Mouse (Mus musculus): Measurements from ENCODE around the gene Arl5a. TPM values are rescaled to one million over a fixed set of nuclear protein-coding genes. Genes with fewer than 3 reads are reported as not detected.

Arl5a gene
- polyA plus RNA-seq, 1 experiment: 39.5 TPM

- TF ChIP-seq CTCF (IDR thresholded peaks at IDR 0.05; ENCODE audit: low read depth, low read length) (no peak), POLR2A (IDR thresholded peaks at IDR 0.05; ENCODE audit: borderline replicate concordance, low read depth, low read length) (no peak)
- no peaks in the 10 kb centered on the region for H3K4me1 ChIP-seq (ENCODE audit: control insufficient read depth, insufficient read depth, low read length)
- no peak overlapping the region for H3K4me3 ChIP-seq (ENCODE audit: insufficient read depth, low read length)
- no peak overlapping the region for H3K27ac ChIP-seq (ENCODE audit: insufficient read depth, low read depth, low read length)
Observed at GRCm38 (mm10) chr2:52372080-52372479, 52.6 kb downstream of the Arl5a start.

GRCm38 (mm10) chr2:52371066-52371465 is 53.6 kb downstream of the Arl5a start:
- no peaks in the 10 kb centered on the region for H3K4me1 ChIP-seq (ENCODE audit: control insufficient read depth, insufficient read depth, low read length)
- TF ChIP-seq POLR2A (IDR thresholded peaks at IDR 0.05; ENCODE audit: borderline replicate concordance, low read depth, low read length): no peak
- no peak for TF ChIP-seq CTCF (IDR thresholded peaks at IDR 0.05; ENCODE audit: low read depth, low read length)
- no peak overlapping the region for H3K4me3 ChIP-seq (ENCODE audit: insufficient read depth, low read length)
- no peak overlapping the region for H3K27ac ChIP-seq (ENCODE audit: insufficient read depth, low read depth, low read length)

GRCm38 (mm10) chr2:52369622-52370021 is 55.1 kb downstream of the Arl5a start:
- Histone ChIP-seq H3K27ac (ENCODE audit: insufficient read depth, low read depth, low read length) (no peak overlapping the region), H3K4me1 (ENCODE audit: control insufficient read depth, insufficient read depth, low read length) (no peaks in the 10 kb centered on the region), H3K4me3 (ENCODE audit: insufficient read depth, low read length) (no peak overlapping the region)
- TF ChIP-seq POLR2A (IDR thresholded peaks at IDR 0.05; ENCODE audit: borderline replicate concordance, low read depth, low read length) (no peak), CTCF (IDR thresholded peaks at IDR 0.05; ENCODE audit: low read depth, low read length) (no peak)

- Histone ChIP-seq H3K4me3 (ENCODE audit: insufficient read depth, low read length) (no peak overlapping the region), H3K4me1 (ENCODE audit: control insufficient read depth, insufficient read depth, low read length) (no peaks in the 10 kb centered on the region), H3K27ac (ENCODE audit: insufficient read depth, low read depth, low read length) (no peak overlapping the region)
- TF ChIP-seq POLR2A (IDR thresholded peaks at IDR 0.05; ENCODE audit: borderline replicate concordance, low read depth, low read length) (no peak), CTCF (IDR thresholded peaks at IDR 0.05; ENCODE audit: low read depth, low read length) (no peak)
Observed at GRCm38 (mm10) chr2:52367665-52368064, 57.0 kb downstream of the Arl5a start.

- no peaks in the 10 kb centered on the region for H3K4me1 ChIP-seq (ENCODE audit: control insufficient read depth, insufficient read depth, low read length)
- TF ChIP-seq CTCF (IDR thresholded peaks at IDR 0.05; ENCODE audit: low read depth, low read length) (no peak), POLR2A (IDR thresholded peaks at IDR 0.05; ENCODE audit: borderline replicate concordance, low read depth, low read length) (no peak)
- H3K4me3 ChIP-seq (ENCODE audit: insufficient read depth, low read length): no peak overlapping the region
- H3K27ac ChIP-seq (ENCODE audit: insufficient read depth, low read depth, low read length): no peak overlapping the region
Observed at GRCm38 (mm10) chr2:52367248-52367647, 57.5 kb downstream of the Arl5a start.

GRCm38 (mm10) chr2:52361086-52361485 is 63.6 kb downstream of the Arl5a start:
- no peak overlapping the region for H3K27ac ChIP-seq (ENCODE audit: insufficient read depth, low read depth, low read length)
- TF ChIP-seq CTCF (IDR thresholded peaks at IDR 0.05; ENCODE audit: low read depth, low read length) (no peak), POLR2A (IDR thresholded peaks at IDR 0.05; ENCODE audit: borderline replicate concordance, low read depth, low read length) (no peak)

GRCm38 (mm10) chr2:52359722-52360121 is 65.0 kb downstream of the Arl5a start:
- TF ChIP-seq POLR2A (IDR thresholded peaks at IDR 0.05; ENCODE audit: borderline replicate concordance, low read depth, low read length): no peak
- TF ChIP-seq CTCF (IDR thresholded peaks at IDR 0.05; ENCODE audit: low read depth, low read length): no peak

More at GRCm38 (mm10) chr2:52361086-52361485, 63.6 kb downstream of the Arl5a start:
- Histone ChIP-seq H3K4me1 (ENCODE audit: control insufficient read depth, insufficient read depth, low read length) (no peaks in the 10 kb centered on the region), H3K4me3 (ENCODE audit: insufficient read depth, low read length) (no peak overlapping the region)

GRCm38 (mm10) chr2:52358156-52358555 is 66.5 kb downstream of the Arl5a start:
- Histone ChIP-seq H3K4me3 (ENCODE audit: insufficient read depth, low read length) (no peak overlapping the region), H3K4me1 (ENCODE audit: control insufficient read depth, insufficient read depth, low read length) (no peaks in the 10 kb centered on the region), H3K27ac (ENCODE audit: insufficient read depth, low read depth, low read length) (no peak overlapping the region)
- TF ChIP-seq CTCF (IDR thresholded peaks at IDR 0.05; ENCODE audit: low read depth, low read length) (no peak), POLR2A (IDR thresholded peaks at IDR 0.05; ENCODE audit: borderline replicate concordance, low read depth, low read length) (no peak)

More at GRCm38 (mm10) chr2:52359722-52360121, 65.0 kb downstream of the Arl5a start:
- no peaks in the 10 kb centered on the region for H3K4me1 ChIP-seq (ENCODE audit: control insufficient read depth, insufficient read depth, low read length)
- no peak overlapping the region for H3K4me3 ChIP-seq (ENCODE audit: insufficient read depth, low read length)
- no peak overlapping the region for H3K27ac ChIP-seq (ENCODE audit: insufficient read depth, low read depth, low read length)

- H3K4me3 ChIP-seq (ENCODE audit: insufficient read depth, low read length): no peak overlapping the region
- H3K27ac ChIP-seq (ENCODE audit: insufficient read depth, low read depth, low read length): no peak overlapping the region
- no peaks in the 10 kb centered on the region for H3K4me1 ChIP-seq (ENCODE audit: control insufficient read depth, insufficient read depth, low read length)
- TF ChIP-seq CTCF (IDR thresholded peaks at IDR 0.05; ENCODE audit: low read depth, low read length) (no peak), POLR2A (IDR thresholded peaks at IDR 0.05; ENCODE audit: borderline replicate concordance, low read depth, low read length) (no peak)
Observed at GRCm38 (mm10) chr2:52351029-52351428, 73.7 kb downstream of the Arl5a start.

Other genes starting within 250 kb of the Arl5a start
- 0.31 and 0.58 TPM in 2 replicates for gene Neb, start 46.4 kb downstream of the Arl5a start, polyA plus RNA-seq (2012; ENCODE audit: insufficient read depth, insufficient read length, missing spikeins)

Measured in bone marrow macrophage, adult 2 months (primary cell).